10 mouse cellular contexts compared by ENCODE assay signal in the genomic region with DNA sequence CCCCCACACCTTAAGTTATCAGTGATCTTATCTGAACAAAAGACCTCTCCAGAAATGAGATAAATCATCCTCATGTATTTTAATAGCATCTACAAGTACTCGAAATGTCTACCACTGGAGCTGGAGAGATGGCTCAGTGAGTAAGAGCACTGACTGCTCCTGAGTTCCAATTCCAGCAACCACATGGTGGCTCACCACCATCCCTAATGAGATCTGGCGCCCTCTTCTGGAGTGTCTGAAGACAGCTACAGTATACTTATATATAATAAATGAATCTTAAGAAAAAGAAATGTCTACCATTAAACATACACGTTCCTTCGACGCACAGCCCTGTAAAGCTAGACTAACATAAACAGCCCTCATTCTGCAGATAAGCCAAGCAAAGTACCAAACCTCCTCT. TPM values are rescaled to one million over a fixed set of nuclear protein-coding genes. Genes with fewer than 3 reads are reported as not detected.
A peak's percentile ranks its signal among the peaks of the same experiment; 100 is the strongest.
DNase-seq lines count a peak whose midpoint lies in the region; ATAC-seq and TF ChIP-seq lines count a peak whose summit lies in the region.
"Had no signal": no experiment of that assay in that cellular context is flagged by ENCODE, and none has a peak within 500 bp of the region (broad histone marks: within the 10 kb centered on the region; RNA-seq: fewer than 3 reads in every experiment).

No protein-coding gene starts in this region.

- H3K4me1 ChIP-seq in midbrain, postnatal 0 days (ENCODE audit: insufficient read depth, low read length): no peaks in the 10 kb centered on the region
- H3K4me1 ChIP-seq in midbrain, embryonic 11.5 days (ENCODE audit: control insufficient read depth, insufficient read depth, low read length): no peaks in the 10 kb centered on the region
- no peaks in the 10 kb centered on the region for H3K4me1 ChIP-seq in bone marrow macrophage, adult 2 months (ENCODE audit: control insufficient read depth, insufficient read depth, low read length)
- H3K4me1 ChIP-seq in midbrain, embryonic 15.5 days: no peaks in the 10 kb centered on the region
- H3K4me1 ChIP-seq: embryonic facial prominence, embryonic 12.5 days had no signal

- 86% methylated on average over 5 of the region's 5 CpGs for WGBS in midbrain, postnatal 0 days
- WGBS in midbrain, embryonic 11.5 days: 81% methylated on average over 5 of the region's 5 CpGs
- WGBS in midbrain, embryonic 15.5 days: 80% methylated on average over 5 of the region's 5 CpGs

- no peak for TF ChIP-seq POLR2A in bone marrow macrophage, adult 2 months (IDR thresholded peaks at IDR 0.05; ENCODE audit: borderline replicate concordance, low read depth, low read length)

- no peaks in the 10 kb centered on the region for H3K9me3 ChIP-seq in midbrain, postnatal 0 days (ENCODE audit: low read length)
- H3K9me3 ChIP-seq in midbrain, embryonic 11.5 days (ENCODE audit: control insufficient read depth, low read length): no peaks in the 10 kb centered on the region
- H3K9me3 ChIP-seq in midbrain, embryonic 15.5 days: no peaks in the 10 kb centered on the region
- H3K9me3 ChIP-seq: embryonic facial prominence, embryonic 12.5 days had no signal

- no peak for ATAC-seq in midbrain, postnatal 0 days (ENCODE audit: low FRiP score)
- no peak for ATAC-seq in midbrain, embryonic 11.5 days (ENCODE audit: low FRiP score)
- ATAC-seq in megakaryocyte progenitor cell, adult 5-6 weeks (replicated peaks; ENCODE audit: poor library complexity): no peak
- no peak for ATAC-seq in midbrain, embryonic 15.5 days (replicated peaks)

- peak; percentile 43 for TF ChIP-seq CTCF in midbrain, postnatal 0 days (IDR thresholded peaks at IDR 0.05)
- peak; percentile 9; the same call in 1 of the 2 replicates for TF ChIP-seq CTCF in bone marrow macrophage, adult 2 months (IDR thresholded peaks at IDR 0.05; ENCODE audit: low read depth, low read length)

- DNase-seq in embryo, embryonic 10.5 days (ENCODE audit: low spot score): peak; percentile 14
- no peak for DNase-seq in embryo, embryonic 11 days
- DNase-seq in midbrain, postnatal 0 days (ENCODE audit: low spot score): no peak
- no peak for DNase-seq in midbrain, embryonic 11.5 days (ENCODE audit: low spot score, missing footprints)
- DNase-seq in splenic B cell, adult 2 months (ENCODE audit: low read depth, low spot score): peak; percentile 36

- H3K4me3 ChIP-seq in midbrain, postnatal 0 days (ENCODE audit: low read depth, low read length): no peak overlapping the region
- H3K4me3 ChIP-seq in midbrain, embryonic 11.5 days (ENCODE audit: low read depth, low read length): no peak overlapping the region
- no peak overlapping the region for H3K4me3 ChIP-seq in bone marrow macrophage, adult 2 months (ENCODE audit: insufficient read depth, low read length)
- no peak overlapping the region for H3K4me3 ChIP-seq in midbrain, embryonic 15.5 days
- H3K4me3 ChIP-seq: embryonic facial prominence, embryonic 12.5 days had no signal

- H3K27ac ChIP-seq in midbrain, postnatal 0 days (ENCODE audit: low read depth, low read length): no peak overlapping the region
- H3K27ac ChIP-seq in midbrain, embryonic 11.5 days (ENCODE audit: low read depth, low read length): no peak overlapping the region
- no peak overlapping the region for H3K27ac ChIP-seq in bone marrow macrophage, adult 2 months (ENCODE audit: insufficient read depth, low read depth, low read length)
- H3K27ac ChIP-seq in midbrain, embryonic 15.5 days: no peak overlapping the region
- H3K27ac ChIP-seq: embryonic facial prominence, embryonic 12.5 days; macrophage had no signal

- peaks cover 3% of the 10 kb centered on the region for H3K36me3 ChIP-seq in midbrain, postnatal 0 days (ENCODE audit: insufficient read depth, low read length)
- no peaks in the 10 kb centered on the region for H3K36me3 ChIP-seq in midbrain, embryonic 11.5 days (ENCODE audit: control insufficient read depth, insufficient read depth, low read length)
- H3K36me3 ChIP-seq in splenic B cell, adult 2 months (ENCODE audit: control insufficient read depth, insufficient read depth, low read length, poor library complexity, severe bottlenecking): peaks cover 16% of the 10 kb centered on the region
- no peaks in the 10 kb centered on the region for H3K36me3 ChIP-seq in midbrain, embryonic 15.5 days (replicated peaks)

- no peak overlapping the region for H3K4me2 ChIP-seq in midbrain, postnatal 0 days (ENCODE audit: low read depth, low read length, poor library complexity, severe bottlenecking)
- no peak overlapping the region for H3K4me2 ChIP-seq in midbrain, embryonic 11.5 days
- H3K4me2 ChIP-seq in midbrain, embryonic 15.5 days: no peak overlapping the region
- H3K4me2 ChIP-seq: embryonic facial prominence, embryonic 12.5 days had no signal

- no peaks in the 10 kb centered on the region for H3K27me3 ChIP-seq in midbrain, postnatal 0 days (ENCODE audit: insufficient read depth, low read length)
- no peaks in the 10 kb centered on the region for H3K27me3 ChIP-seq in midbrain, embryonic 11.5 days (ENCODE audit: control insufficient read depth, insufficient read depth, low read length)
- H3K27me3 ChIP-seq in splenic B cell, adult 2 months (ENCODE audit: control insufficient read depth, insufficient read depth, low read length, poor library complexity, severe bottlenecking): no peaks in the 10 kb centered on the region
- no peaks in the 10 kb centered on the region for H3K27me3 ChIP-seq in midbrain, embryonic 15.5 days (replicated peaks)
- H3K27me3 ChIP-seq: embryonic facial prominence, embryonic 12.5 days had no signal

- no peak overlapping the region for H3K9ac ChIP-seq in midbrain, postnatal 0 days (replicated peaks; ENCODE audit: low read length, poor library complexity, severe bottlenecking)
- H3K9ac ChIP-seq in midbrain, embryonic 11.5 days (ENCODE audit: low read length): no peak overlapping the region
- H3K9ac ChIP-seq in midbrain, embryonic 15.5 days: no peak overlapping the region
- H3K9ac ChIP-seq: embryonic facial prominence, embryonic 12.5 days had no signal

RNA-seq across cellular contexts. Expression of a gene that starts 32.3 kb away (rescaled TPM):
- total RNA-seq in midbrain, postnatal 0 days (2014; rRNA removed): 16.3 and 18.5 TPM in 2 replicates
- 8.4 and 9.3 TPM in 2 replicates for polyA plus RNA-seq in midbrain, postnatal 0 days (2015; fragmentation: Nextera tagmentation; extraction: Ambion mirVana)
- polyA plus RNA-seq in midbrain, embryonic 11.5 days (2014; fragmentation: Nextera tagmentation; extraction: Ambion mirVana): 12.1 TPM in 2 replicates
- 57.8 and 69.4 TPM in 2 replicates for polyA plus RNA-seq in bone marrow macrophage, adult 2 months (2012; ENCODE audit: insufficient read depth, insufficient read length, missing spikeins)
- 35.1 and 44.6 TPM in 2 replicates for total RNA-seq in megakaryocyte progenitor cell, adult 5-6 weeks (2015)
- total RNA-seq in megakaryocyte progenitor cell, adult 5-6 weeks (2017): 27.4 and 34.8 TPM in 2 replicates
- polyA plus RNA-seq in midbrain, embryonic 15.5 days (2015; fragmentation: Nextera tagmentation; extraction: Ambion mirVana): 11.0 and 12.6 TPM in 2 replicates

RNA-seq across cellular contexts. Expression of a gene that starts 45.9 kb away (rescaled TPM):
- total RNA-seq in midbrain, postnatal 0 days (2014; rRNA removed): 13.3 and 28.3 TPM in 2 replicates
- 11.8 and 12.2 TPM in 2 replicates for polyA plus RNA-seq in midbrain, postnatal 0 days (2015; fragmentation: Nextera tagmentation; extraction: Ambion mirVana)
- 8.1 and 8.4 TPM in 2 replicates for polyA plus RNA-seq in midbrain, embryonic 11.5 days (2014; fragmentation: Nextera tagmentation; extraction: Ambion mirVana)
- 19.1 and 33.5 TPM in 2 replicates for polyA plus RNA-seq in bone marrow macrophage, adult 2 months (2012; ENCODE audit: insufficient read depth, insufficient read length, missing spikeins)
- 0.39 and 2.3 TPM in 2 replicates for total RNA-seq in megakaryocyte progenitor cell, adult 5-6 weeks (2015)
- total RNA-seq in megakaryocyte progenitor cell, adult 5-6 weeks (2017): 2.2 and 2.3 TPM in 2 replicates
- 10.6 and 12.4 TPM in 2 replicates for polyA plus RNA-seq in midbrain, embryonic 15.5 days (2015; fragmentation: Nextera tagmentation; extraction: Ambion mirVana)

RNA-seq across cellular contexts. Expression of a gene that starts 54.8 kb away (rescaled TPM):
- 12.6 and 13.5 TPM in 2 replicates for total RNA-seq in midbrain, postnatal 0 days (2014; rRNA removed)
- 6.3 and 8.1 TPM in 2 replicates for polyA plus RNA-seq in midbrain, postnatal 0 days (2015; fragmentation: Nextera tagmentation; extraction: Ambion mirVana)
- polyA plus RNA-seq in midbrain, embryonic 11.5 days (2014; fragmentation: Nextera tagmentation; extraction: Ambion mirVana): 20.1 and 27.5 TPM in 2 replicates
- polyA plus RNA-seq in bone marrow macrophage, adult 2 months (2012; ENCODE audit: insufficient read depth, insufficient read length, missing spikeins): 43.6 and 47.7 TPM in 2 replicates
- total RNA-seq in megakaryocyte progenitor cell, adult 5-6 weeks (2015): 41.6 and 43.0 TPM in 2 replicates
- 39.9 and 48.7 TPM in 2 replicates for total RNA-seq in megakaryocyte progenitor cell, adult 5-6 weeks (2017)
- 19.0 and 19.4 TPM in 2 replicates for polyA plus RNA-seq in midbrain, embryonic 15.5 days (2015; fragmentation: Nextera tagmentation; extraction: Ambion mirVana)

Comparison
In these comparisons a context has a peak if more than half of its experiments do, and no peak if none do; other contexts are left out.
1. DNase-seq: peak in embryo, embryonic 10.5 days (single experiment) and splenic B cell, adult 2 months (single experiment); none in embryo, embryonic 11 days (single experiment), midbrain, postnatal 0 days (single experiment) and midbrain, embryonic 11.5 days (single experiment).